Mouse (Mus musculus) ES-Bruce4 (cell line): ENCODE data around the gene Terb1. TPM values are rescaled to one million over a fixed set of nuclear protein-coding genes. Genes with fewer than 3 reads are reported as not detected.
A peak's percentile ranks its signal among the peaks of the same experiment; 100 is the strongest.

Experiments
- H3K27ac ChIP-seq: 2 replicates; pipeline ENCODE4 v1.5.1; 2012; ENCODE audit warnings: low read length, inconsistent platforms; ENCODE audit not compliant: insufficient read depth
- H3K27me3 ChIP-seq: 2 replicates; pipeline ENCODE4 v1.6.1; 2012; ENCODE audit warnings: mild to moderate bottlenecking, low read length, inconsistent platforms; ENCODE audit not compliant: control insufficient read depth, poor library complexity, insufficient read depth, severe bottlenecking
- H3K36me3 ChIP-seq: 2 replicates; pipeline ENCODE4 v1.6.1; 2012; ENCODE audit warnings: inconsistent platforms, mild to moderate bottlenecking, low read length, moderate library complexity; ENCODE audit not compliant: control insufficient read depth, poor library complexity, insufficient read depth, severe bottlenecking
- H3K4me1 ChIP-seq: one replicate; pipeline ENCODE4 v1.8.1; 2011; ENCODE audit warnings: low read length; ENCODE audit not compliant: control insufficient read depth, insufficient read depth
- H3K4me3 ChIP-seq: 2 replicates; pipeline ENCODE4 v1.5.1; 2011; ENCODE audit warnings: low read depth, mild to moderate bottlenecking, low read length
- H3K9ac ChIP-seq: 2 replicates; pipeline ENCODE4 v1.6.1; 2012; ENCODE audit warnings: low read depth, mild to moderate bottlenecking, inconsistent platforms; ENCODE audit not compliant: poor library complexity, severe bottlenecking
- H3K9me3 ChIP-seq: replicated peaks from 2 replicates; pipeline ENCODE4 v1.6.1; 2012; ENCODE audit warnings: mild to moderate bottlenecking, low read length, inconsistent platforms; ENCODE audit not compliant: control insufficient read depth, poor library complexity, insufficient read depth, severe bottlenecking
- CTCF ChIP-seq: IDR thresholded peaks from one replicate; pipeline ENCODE4 v1.8.1; 2011; ENCODE audit warnings: low read depth, low read length
- EP300 ChIP-seq: IDR thresholded peaks from 2 replicates; pipeline ENCODE4 v1.6.1; 2011; ENCODE audit warnings: low read depth, low read length; ENCODE audit not compliant: insufficient read depth
- POLR2A ChIP-seq: IDR thresholded peaks from one replicate; pipeline ENCODE4 v1.8.1; 2011; ENCODE audit warnings: low read length; ENCODE audit not compliant: insufficient read depth
- polyA plus RNA-seq: library from polyadenylated mRNA; stranded (reverse); fragments of >200 nt; gene quantifications from 2 replicates; pipeline ENCODE4 v1.2.4, GENCODE M21; 2011; ENCODE audit warnings: low read depth; ENCODE audit not compliant: missing spikeins, insufficient read depth, insufficient read length

Gene Terb1
- polyA plus RNA-seq, 1 experiment = 1.5 TPM

GRCm38 (mm10) chr8:104432656-104433055 lies 77.1 kb downstream of the Terb1 start:
- H3K4me1 ChIP-seq = peaks cover 8% of the 10 kb centered on the region
- no peaks in the 10 kb centered on the region for H3K27me3 ChIP-seq
- H3K27ac ChIP-seq = peak overlapping the region; percentile 53; the same call in 1 of the 2 replicates
- TF ChIP-seq EP300 (no peak), POLR2A (no peak), CTCF (no peak)
- H3K4me3 ChIP-seq = no peak overlapping the region
- H3K9me3 ChIP-seq = peaks cover 6% of the 10 kb centered on the region; the same call in 1 of the 2 replicates
- no peak overlapping the region for H3K9ac ChIP-seq
- H3K36me3 ChIP-seq = peaks cover 56% of the 10 kb centered on the region

DNA sequence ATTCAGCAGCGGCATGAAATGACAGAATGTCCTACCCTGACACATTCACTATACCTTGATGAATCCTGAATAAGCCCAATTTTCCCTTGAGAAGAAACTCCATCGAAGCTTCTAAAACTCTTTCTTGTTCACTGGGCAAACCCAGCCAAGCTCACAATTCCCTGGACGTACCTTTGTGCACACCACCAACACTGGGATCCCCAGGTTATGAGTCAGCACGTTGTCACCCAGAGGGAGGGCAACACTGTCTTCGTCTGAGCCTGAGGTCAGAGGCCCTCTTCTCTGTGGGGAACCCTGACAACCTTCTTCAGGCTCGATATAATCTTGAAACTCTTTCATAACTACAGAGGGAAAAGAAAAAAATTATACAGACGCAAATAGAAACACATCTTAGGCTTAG lies 79.5 kb downstream of the Terb1 start:
- TF ChIP-seq EP300 = no peak
- no peak for TF ChIP-seq CTCF
- TF ChIP-seq POLR2A = no peak
- Histone ChIP-seq H3K4me1 (peaks cover 5% of the 10 kb centered on the region), H3K27ac (no peak overlapping the region), H3K9ac (no peak overlapping the region), H3K36me3 (peaks cover 49% of the 10 kb centered on the region), H3K27me3 (no peaks in the 10 kb centered on the region), H3K9me3 (peaks cover 6% of the 10 kb centered on the region; the same call in 1 of the 2 replicates), H3K4me3 (no peak overlapping the region)

GRCm38 (mm10) chr8:104427703-104428102 lies 82.0 kb downstream of the Terb1 start:
- Histone ChIP-seq H3K27me3 (no peaks in the 10 kb centered on the region), H3K4me1 (no peaks in the 10 kb centered on the region), H3K36me3 (peaks cover 65% of the 10 kb centered on the region), H3K4me3 (no peak overlapping the region), H3K27ac (no peak overlapping the region), H3K9me3 (peaks cover 6% of the 10 kb centered on the region; the same call in 1 of the 2 replicates), H3K9ac (no peak overlapping the region)
- TF ChIP-seq EP300 (no peak), POLR2A (no peak), CTCF (no peak)

GRCm38 (mm10) chr8:104422313-104422712 lies 87.4 kb downstream of the Terb1 start:
- Histone ChIP-seq H3K4me1 (no peaks in the 10 kb centered on the region), H3K9me3 (no peaks in the 10 kb centered on the region), H3K36me3 (peaks cover 61% of the 10 kb centered on the region), H3K27ac (no peak overlapping the region), H3K4me3 (no peak overlapping the region), H3K9ac (no peak overlapping the region), H3K27me3 (no peaks in the 10 kb centered on the region)
- TF ChIP-seq POLR2A = no peak
- TF ChIP-seq CTCF = no peak
- TF ChIP-seq EP300 = no peak

GRCm38 (mm10) chr8:104416022-104416421 lies 93.7 kb downstream of the Terb1 start:
- H3K27ac ChIP-seq = no peak overlapping the region
- TF ChIP-seq POLR2A = no peak
- TF ChIP-seq EP300 = no peak
- no peak for TF ChIP-seq CTCF
- H3K4me3 ChIP-seq = no peak overlapping the region
- no peaks in the 10 kb centered on the region for H3K4me1 ChIP-seq
- H3K27me3 ChIP-seq = no peaks in the 10 kb centered on the region
- no peaks in the 10 kb centered on the region for H3K9me3 ChIP-seq
- peaks cover 17% of the 10 kb centered on the region for H3K36me3 ChIP-seq
- H3K9ac ChIP-seq = no peak overlapping the region

GRCm38 (mm10) chr8:104414204-104414603 lies 95.5 kb downstream of the Terb1 start:
- Histone ChIP-seq H3K4me1 (no peaks in the 10 kb centered on the region), H3K4me3 (no peak overlapping the region), H3K9me3 (no peaks in the 10 kb centered on the region), H3K27ac (no peak overlapping the region), H3K36me3 (peaks cover 4% of the 10 kb centered on the region), H3K9ac (no peak overlapping the region), H3K27me3 (no peaks in the 10 kb centered on the region)
- no peak for TF ChIP-seq EP300
- TF ChIP-seq POLR2A = no peak
- no peak for TF ChIP-seq CTCF
